Mouse (Mus musculus): ENCODE results near the gene Eml4.

DNA sequence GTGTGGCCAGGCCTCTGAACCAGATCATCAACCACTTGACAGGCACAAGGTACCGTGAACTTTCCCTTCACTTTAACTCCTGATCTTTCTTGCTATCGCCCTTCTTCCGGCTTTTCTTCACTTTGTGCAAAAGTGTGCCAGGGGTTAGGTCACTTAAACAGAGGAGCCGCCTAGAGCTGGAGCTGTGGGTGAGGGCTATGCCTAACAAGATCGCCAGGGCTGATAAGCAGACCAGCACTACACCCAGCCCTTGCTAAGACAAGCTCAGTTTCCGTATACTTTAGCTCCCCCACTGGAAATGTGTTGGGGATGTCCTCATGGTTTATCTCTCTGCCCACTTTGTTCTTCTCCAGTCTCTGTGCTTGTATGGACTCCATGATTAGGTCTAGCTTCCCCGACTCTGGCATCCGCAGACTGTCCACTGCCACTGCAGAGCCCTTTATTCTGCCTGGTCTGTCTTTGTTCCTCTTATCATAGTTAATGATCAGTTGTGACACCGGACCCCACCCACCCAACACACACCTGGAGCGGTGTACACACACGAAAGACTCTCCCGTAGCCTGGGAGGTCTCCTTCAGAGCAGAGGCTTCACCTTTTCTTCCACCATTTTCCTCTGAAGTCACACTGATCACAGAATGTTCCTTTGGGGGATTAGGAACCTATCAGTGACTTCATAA, 43.6 kb upstream of the Eml4 start:
- TF ChIP-seq GATA1 (IDR thresholded peaks at IDR 0.05; ENCODE audit: borderline replicate concordance, low read length): peak; percentile 72; the same call in 1 of the 3 replicates
- TF ChIP-seq FLI1 (IDR thresholded peaks at IDR 0.05; ENCODE audit: low read length): no peak

Measured in megakaryocyte, embryonic 14.5 days (primary cell).